Mouse (Mus musculus) liver, embryonic 12.5 days (tissue): ENCODE measurements at regions not wholly inside any gene's neighbourhood (a gene's known extent, or its start where the extent isn't known, plus 50 kb on each side); places are given as distances from the start of the nearest gene placed in this dataset.
"Not testable (repeated sequence)": the region's sequence is repeated elsewhere in the genome, so short reads cannot be mapped to it uniquely, and the experiment has no call there.

Source experiments
- ATAC-seq: fragments of 200-750 bp; cut with Nextera tagmentation; 2 replicates; pipeline ENCODE4 v1.8.0; 2017; ENCODE audit warnings: moderate number of reproducible peaks, mild to moderate bottlenecking, moderate library complexity
- H3K27ac ChIP-seq: fragments of 300-500 bp; sonication (generic); 2 replicates; pipeline ENCODE4 v1.5.1; 2016; ENCODE audit warnings: mild to moderate bottlenecking
- H3K27me3 ChIP-seq: fragments of 300-500 bp; sonication (generic); replicated peaks from 2 replicates; pipeline ENCODE4 v1.6.1; 2016; ENCODE audit warnings: mild to moderate bottlenecking, moderate library complexity
- H3K36me3 ChIP-seq: fragments of 300-500 bp; sonication (generic); 2 replicates; pipeline ENCODE4 v1.6.1; 2016; ENCODE audit warnings: mild to moderate bottlenecking, moderate library complexity
- H3K4me1 ChIP-seq: fragments of 300-500 bp; sonication (generic); 2 replicates; pipeline ENCODE4 v1.6.1; 2016
- H3K4me2 ChIP-seq: fragments of 300-500 bp; sonication (generic); 2 replicates; pipeline ENCODE4 v1.6.1; 2016; ENCODE audit warnings: mild to moderate bottlenecking, moderate library complexity
- H3K4me3 ChIP-seq: fragments of 300-500 bp; sonication (generic); 2 replicates; pipeline ENCODE4 v1.5.1; 2016; ENCODE audit warnings: mild to moderate bottlenecking, moderate library complexity
- H3K9ac ChIP-seq: fragments of 300-500 bp; sonication (generic); 2 replicates; pipeline ENCODE4 v1.6.1; 2016; ENCODE audit warnings: mild to moderate bottlenecking, moderate library complexity
- H3K9me3 ChIP-seq: fragments of 300-500 bp; sonication (generic); replicated peaks from 2 replicates; pipeline ENCODE4 v1.6.1; 2016; ENCODE audit warnings: mild to moderate bottlenecking, moderate library complexity
- WGBS: fragments of 180-500 bp; shearing (Covaris S2); methylation state at CpG from one replicate; pipeline ENCODE4 v1.1.7; 2016; ENCODE audit not compliant: insufficient replicate concordance; 5-methylcytosine and 5-hydroxymethylcytosine counted together

DNA sequence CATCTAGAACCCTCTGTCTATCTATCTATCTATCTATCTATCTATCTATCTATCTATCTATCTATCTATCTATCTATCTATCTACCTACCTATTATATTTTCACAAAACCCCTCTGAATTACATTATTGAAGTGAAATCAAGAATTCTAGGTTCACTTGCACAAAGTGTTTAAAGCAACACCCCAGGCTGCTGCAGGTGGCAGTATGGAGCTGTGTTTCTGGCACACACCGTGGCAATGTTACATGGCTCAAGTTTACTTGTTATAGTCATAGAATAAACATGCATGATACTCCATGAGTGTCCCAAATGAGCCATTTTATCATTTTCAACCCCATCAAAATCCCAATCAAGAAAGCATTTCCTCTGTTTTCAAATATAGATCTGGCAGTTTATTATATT, 538.6 kb upstream of the Got2 start:
- Histone ChIP-seq H3K4me1 (no peaks in the 10 kb centered on the region), H3K4me2 (no peak overlapping the region), H3K36me3 (no peaks in the 10 kb centered on the region), H3K4me3 (no peak overlapping the region), H3K9ac (no peak overlapping the region), H3K27me3 (no peaks in the 10 kb centered on the region), H3K9me3 (0 out of 2 replicates have a peak, but pooled peaks cover 3% of the 10 kb centered on the region), H3K27ac (no peak overlapping the region)
- no peak for ATAC-seq
- WGBS = 64% methylated on average over 1 of the region's 1 CpGs

DNA sequence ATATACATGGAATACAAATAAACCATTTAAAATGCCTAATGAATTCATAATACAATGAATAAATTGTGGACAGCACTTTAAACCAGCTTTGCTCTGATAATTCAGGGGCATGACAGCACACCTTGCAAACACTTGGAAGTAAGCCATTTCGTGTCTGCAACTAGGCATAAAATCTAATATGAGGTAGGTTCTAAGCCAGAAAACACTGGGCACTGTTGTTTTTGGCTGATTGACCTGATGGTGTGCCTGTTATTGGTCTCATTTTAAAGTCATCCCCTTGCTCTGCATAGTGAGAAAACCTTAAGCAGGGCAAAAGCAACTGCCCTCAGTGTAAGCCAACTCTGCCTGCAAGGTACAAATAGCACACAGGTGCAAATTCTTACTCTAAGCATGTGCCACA, 521.3 kb upstream of the Got2 start:
- no peaks in the 10 kb centered on the region for H3K4me1 ChIP-seq

DNA sequence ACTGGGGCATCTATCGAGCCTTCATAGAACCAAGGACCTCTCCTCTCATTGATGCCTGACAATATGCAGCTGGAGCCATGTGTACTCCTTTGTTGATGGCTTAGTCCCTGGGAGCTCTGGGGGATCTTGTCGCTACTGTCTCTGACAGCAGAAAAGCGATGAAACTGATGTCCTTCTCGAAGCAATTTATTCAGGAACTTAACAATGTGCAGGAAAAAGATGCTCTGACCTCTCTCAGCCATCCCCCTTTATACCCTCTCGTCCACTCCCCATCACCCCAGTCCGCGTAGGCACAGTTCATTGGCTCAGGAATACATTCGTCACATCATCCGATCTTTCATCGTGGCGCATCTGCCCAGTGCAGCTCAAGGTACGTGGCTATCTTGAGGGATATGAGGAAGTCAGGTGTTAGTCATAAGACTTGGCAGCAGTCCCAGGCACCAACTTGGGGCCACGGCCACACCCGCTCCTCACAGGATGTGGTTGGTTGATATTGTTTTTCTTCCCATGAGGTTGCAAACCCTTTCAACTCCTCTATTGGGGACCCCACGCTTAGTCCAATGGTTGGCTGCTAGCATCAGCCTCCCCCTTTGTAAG, 516.3 kb upstream of the Got2 start:
- Histone ChIP-seq H3K36me3 (no peaks in the 10 kb centered on the region), H3K27ac (no peak overlapping the region), H3K4me2 (no peak overlapping the region), H3K4me3 (no peak overlapping the region), H3K4me1 (no peaks in the 10 kb centered on the region), H3K27me3 (no peaks in the 10 kb centered on the region), H3K9ac (no peak overlapping the region), H3K9me3 (no peaks in the 10 kb centered on the region; the same call in 1 of the 2 replicates)
- 74% methylated on average over 15 of the region's 15 CpGs for WGBS
- ATAC-seq = no peak

More for the DNA sequence above, 521.3 kb upstream of the Got2 start:
- no peak for ATAC-seq
- Histone ChIP-seq H3K27ac (no peak overlapping the region), H3K4me3 (no peak overlapping the region), H3K9me3 (peaks cover 3% of the 10 kb centered on the region; the same call in 1 of the 2 replicates), H3K27me3 (no peaks in the 10 kb centered on the region), H3K4me2 (no peak overlapping the region), H3K9ac (no peak overlapping the region), H3K36me3 (no peaks in the 10 kb centered on the region)
- 30% methylated on average over 1 of the region's 1 CpGs for WGBS

DNA sequence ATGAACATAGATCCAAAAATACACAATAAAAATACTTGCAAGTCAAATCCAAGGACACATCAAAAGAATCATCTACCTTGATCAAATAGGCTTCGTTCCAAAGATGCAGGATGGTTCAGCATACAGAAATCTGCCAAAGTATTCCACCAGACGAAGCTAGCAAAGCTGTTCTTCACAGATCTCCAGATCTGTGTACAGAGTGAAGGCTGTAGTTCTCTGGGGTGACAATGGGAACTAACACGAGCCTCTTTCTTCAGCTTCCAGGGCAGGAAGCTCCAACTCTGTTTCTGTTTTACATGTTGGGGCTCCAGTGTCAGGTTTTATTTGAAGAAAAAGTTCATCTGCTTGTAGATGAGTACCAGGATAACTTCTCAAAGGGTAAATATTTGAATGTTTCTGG, 515.3 kb upstream of the Got2 start:
- H3K27me3 ChIP-seq = no peaks in the 10 kb centered on the region
- H3K4me1 ChIP-seq = no peaks in the 10 kb centered on the region
- no peak overlapping the region for H3K27ac ChIP-seq
- no peak overlapping the region for H3K9ac ChIP-seq
- no peaks in the 10 kb centered on the region; the same call in 1 of the 2 replicates for H3K9me3 ChIP-seq
- ATAC-seq = no peak
- H3K4me2 ChIP-seq = no peak overlapping the region
- no peaks in the 10 kb centered on the region for H3K36me3 ChIP-seq
- H3K4me3 ChIP-seq = no peak overlapping the region
- 51% methylated on average over 3 of the region's 3 CpGs for WGBS

DNA sequence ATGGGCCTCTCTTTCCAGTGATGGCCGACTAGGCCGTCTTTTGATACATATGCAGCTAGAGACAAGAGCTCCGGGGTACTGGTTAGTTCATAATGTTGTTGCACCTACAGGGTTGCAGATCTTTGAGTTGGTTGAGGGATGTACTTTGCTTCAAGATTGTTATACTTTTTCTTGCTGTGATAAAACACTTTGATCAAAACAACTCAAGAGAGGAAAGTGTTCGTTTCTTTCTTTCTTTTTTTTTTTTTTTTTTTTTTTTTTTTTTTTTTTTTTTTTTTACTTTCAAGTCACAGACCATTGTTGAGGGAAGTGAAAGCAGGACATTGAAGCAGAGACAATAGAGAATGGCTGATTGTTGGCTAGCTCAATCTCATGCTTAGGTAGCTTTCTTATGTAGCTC, 511.0 kb upstream of the Got2 start:
- 59% methylated on average over 4 of the region's 4 CpGs for WGBS
- H3K4me1 ChIP-seq, H3K27me3 ChIP-seq, H3K27ac ChIP-seq, H3K36me3 ChIP-seq, H3K9me3 ChIP-seq, H3K4me2 ChIP-seq, ATAC-seq, H3K4me3 ChIP-seq, H3K9ac ChIP-seq: not testable (repeated sequence)

DNA sequence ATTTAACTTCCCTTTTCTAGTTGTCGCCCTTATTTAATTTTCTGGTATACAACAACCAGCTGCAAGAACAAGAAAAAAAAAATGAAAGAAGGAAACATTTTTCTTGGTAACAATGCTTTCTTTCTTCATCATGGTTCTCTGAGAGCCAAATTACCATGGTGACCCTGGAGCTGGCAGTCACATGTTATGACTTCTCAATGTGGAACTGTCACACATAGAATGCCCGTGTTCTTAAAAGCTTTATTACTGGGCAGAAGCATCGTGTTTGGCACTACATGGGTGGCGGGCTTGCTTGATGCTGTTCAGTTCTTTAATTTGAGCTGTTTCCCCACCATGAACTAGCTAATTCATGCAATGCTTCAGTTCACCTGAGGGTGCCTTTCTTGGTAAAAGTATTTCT, 504.7 kb upstream of the Got2 start:
- Histone ChIP-seq H3K4me2 (no peak overlapping the region), H3K4me1 (no peaks in the 10 kb centered on the region), H3K4me3 (no peak overlapping the region), H3K27me3 (no peaks in the 10 kb centered on the region), H3K36me3 (no peaks in the 10 kb centered on the region), H3K27ac (no peak overlapping the region), H3K9me3 (no peaks in the 10 kb centered on the region), H3K9ac (no peak overlapping the region)
- no peak for ATAC-seq
- 71% methylated on average over 4 of the region's 4 CpGs for WGBS

DNA sequence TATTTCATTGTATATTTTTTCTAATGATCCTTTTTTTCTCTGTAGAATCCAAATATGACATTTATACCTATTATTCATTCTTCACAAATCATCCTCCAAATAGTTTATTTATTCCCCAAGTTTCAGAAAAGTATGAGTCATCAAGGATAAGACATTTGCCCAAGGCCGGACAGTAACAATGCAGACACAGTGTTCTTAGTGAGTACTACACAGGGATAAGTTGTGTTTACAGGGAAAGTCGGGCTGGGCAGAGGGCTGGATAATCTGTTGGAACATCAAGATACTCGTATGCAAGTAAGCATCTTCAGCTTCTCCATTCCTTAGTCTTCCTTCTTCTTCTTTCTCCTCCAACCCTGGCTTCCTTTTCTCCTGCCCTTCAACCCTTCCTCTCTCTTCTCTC, 500.9 kb upstream of the Got2 start:
- 51% methylated on average over 3 of the region's 3 CpGs for WGBS
- no peak overlapping the region for H3K27ac ChIP-seq
- H3K9ac ChIP-seq = no peak overlapping the region
- no peaks in the 10 kb centered on the region for H3K36me3 ChIP-seq
- no peak overlapping the region for H3K4me2 ChIP-seq
- no peaks in the 10 kb centered on the region for H3K27me3 ChIP-seq
- H3K9me3 ChIP-seq = 0 out of 2 replicates have a peak, but pooled peaks cover 4% of the 10 kb centered on the region
- H3K4me1 ChIP-seq = no peaks in the 10 kb centered on the region
- H3K4me3 ChIP-seq = no peak overlapping the region
- ATAC-seq = no peak

DNA sequence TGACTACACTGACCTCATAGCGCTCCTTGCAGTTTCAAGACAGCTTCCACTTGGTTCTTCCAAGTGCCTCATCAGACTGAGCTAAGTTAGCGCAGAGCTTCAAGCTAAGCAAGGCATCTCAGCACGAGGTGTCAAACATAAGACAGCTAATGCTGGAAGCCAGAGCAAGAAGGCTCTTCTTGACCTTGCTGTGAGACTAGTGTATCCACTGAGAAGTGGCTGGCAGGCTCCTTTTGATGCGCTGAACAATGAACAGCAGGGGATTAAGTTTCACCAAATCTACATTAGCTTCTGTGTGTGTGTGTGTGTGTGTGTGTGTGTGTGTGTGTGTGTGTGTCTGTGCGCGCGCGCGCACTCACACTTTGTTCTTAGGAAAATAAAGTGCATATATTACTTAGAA, 482.2 kb upstream of the Got2 start:
- Histone ChIP-seq H3K27ac (no peak overlapping the region), H3K9ac (no peak overlapping the region), H3K4me3 (no peak overlapping the region), H3K4me2 (no peak overlapping the region), H3K36me3 (no peaks in the 10 kb centered on the region), H3K27me3 (no peaks in the 10 kb centered on the region), H3K9me3 (0 out of 2 replicates have a peak, but pooled peaks cover 3% of the 10 kb centered on the region), H3K4me1 (no peaks in the 10 kb centered on the region)
- 82% methylated on average over 9 of the region's 9 CpGs for WGBS
- no peak for ATAC-seq

DNA sequence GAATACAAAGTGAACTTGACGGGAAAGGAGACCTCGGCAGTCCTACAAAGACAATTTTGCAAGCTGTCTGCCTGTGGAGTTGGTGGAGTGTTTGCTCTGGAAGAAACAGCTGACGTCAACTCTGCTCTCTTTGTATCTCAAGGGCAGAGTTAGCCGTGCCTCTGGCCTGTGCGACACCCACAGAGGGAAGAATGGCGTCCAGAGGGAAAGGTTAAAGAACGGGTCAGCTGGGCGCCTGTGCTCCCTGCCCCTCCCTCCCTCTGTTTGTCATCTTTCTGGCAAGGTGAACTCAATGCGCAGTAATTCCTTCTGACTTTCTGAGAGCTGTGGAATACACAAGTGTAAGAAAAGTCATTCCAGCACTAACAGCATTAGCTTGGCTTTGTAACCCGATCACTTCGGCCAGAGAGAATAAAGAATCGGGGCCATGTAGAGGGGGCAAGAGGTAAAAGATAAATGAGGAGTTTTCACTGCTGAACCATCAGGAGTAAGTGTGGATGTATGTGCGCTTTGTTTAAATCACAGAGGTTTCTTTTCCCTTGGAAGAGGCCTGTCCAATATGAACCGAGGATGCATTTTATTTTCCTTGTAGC, 474.6 kb upstream of the Got2 start:
- Histone ChIP-seq H3K4me3 (no peak overlapping the region), H3K27ac (no peak overlapping the region), H3K27me3 (no peaks in the 10 kb centered on the region), H3K4me2 (no peak overlapping the region), H3K4me1 (no peaks in the 10 kb centered on the region), H3K9me3 (0 out of 2 replicates have a peak, but pooled peaks cover 2% of the 10 kb centered on the region), H3K9ac (no peak overlapping the region), H3K36me3 (no peaks in the 10 kb centered on the region)
- 49% methylated on average over 14 of the region's 14 CpGs for WGBS
- ATAC-seq = peak; percentile 44; the same call in 1 of the 2 replicates

DNA sequence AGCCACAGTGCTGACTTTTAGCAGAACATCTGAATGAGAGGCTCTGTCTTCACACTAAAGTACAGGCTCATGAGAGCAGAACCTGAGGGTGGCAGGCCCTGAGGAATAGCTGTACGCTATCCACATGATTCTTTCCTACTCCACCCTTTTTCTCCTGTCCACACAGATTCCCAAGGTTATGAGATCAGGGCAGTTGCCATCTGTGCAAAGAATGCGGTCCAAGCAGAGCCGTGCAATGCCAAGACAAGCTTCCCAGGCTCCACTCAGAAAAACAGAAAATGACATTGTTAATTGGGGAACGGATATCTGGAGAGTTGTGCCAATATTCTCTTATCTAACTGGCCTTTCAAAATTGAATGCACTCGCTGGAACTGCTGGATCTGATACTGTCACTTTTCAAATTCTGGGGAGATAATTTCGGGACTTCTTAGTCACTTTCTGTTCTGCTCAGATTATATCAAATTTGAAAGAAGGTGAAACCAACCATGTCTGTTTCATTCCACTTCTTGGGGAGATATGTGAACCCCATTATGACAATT, 462.3 kb upstream of the Got2 start:
- no peaks in the 10 kb centered on the region for H3K27me3 ChIP-seq
- H3K4me2 ChIP-seq = no peak overlapping the region
- H3K27ac ChIP-seq = no peak overlapping the region
- H3K9ac ChIP-seq = no peak overlapping the region
- H3K9me3 ChIP-seq = no peaks in the 10 kb centered on the region; the same call in 1 of the 2 replicates
- H3K36me3 ChIP-seq = no peaks in the 10 kb centered on the region
- WGBS = 62% methylated on average over 6 of the region's 6 CpGs
- H3K4me1 ChIP-seq = no peaks in the 10 kb centered on the region
- no peak for ATAC-seq
- H3K4me3 ChIP-seq = no peak overlapping the region

DNA sequence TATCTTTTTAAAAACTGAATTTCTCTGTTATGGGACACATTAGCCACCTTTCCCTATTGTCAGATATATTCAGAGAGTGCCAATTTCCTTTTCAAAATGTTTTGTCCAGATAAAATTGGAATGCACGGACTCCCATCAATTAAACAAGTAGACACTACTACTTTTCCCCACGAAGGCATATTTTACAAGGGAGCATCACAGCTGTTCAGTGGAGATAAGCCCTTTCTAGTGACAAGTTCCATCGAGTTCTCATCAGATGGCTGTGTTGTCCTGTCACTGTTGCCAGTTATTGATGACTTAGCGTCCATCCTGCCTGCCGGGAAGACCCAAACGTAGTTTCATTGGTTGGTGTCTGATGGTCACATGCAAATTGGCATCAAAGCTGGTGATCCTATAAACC, 461.2 kb upstream of the Got2 start:
- Histone ChIP-seq H3K36me3 (no peaks in the 10 kb centered on the region), H3K27ac (no peak overlapping the region), H3K4me2 (no peak overlapping the region), H3K4me3 (no peak overlapping the region), H3K27me3 (no peaks in the 10 kb centered on the region), H3K4me1 (no peaks in the 10 kb centered on the region), H3K9ac (no peak overlapping the region), H3K9me3 (no peaks in the 10 kb centered on the region; the same call in 1 of the 2 replicates)
- no peak for ATAC-seq
- WGBS = 51% methylated on average over 6 of the region's 6 CpGs

DNA sequence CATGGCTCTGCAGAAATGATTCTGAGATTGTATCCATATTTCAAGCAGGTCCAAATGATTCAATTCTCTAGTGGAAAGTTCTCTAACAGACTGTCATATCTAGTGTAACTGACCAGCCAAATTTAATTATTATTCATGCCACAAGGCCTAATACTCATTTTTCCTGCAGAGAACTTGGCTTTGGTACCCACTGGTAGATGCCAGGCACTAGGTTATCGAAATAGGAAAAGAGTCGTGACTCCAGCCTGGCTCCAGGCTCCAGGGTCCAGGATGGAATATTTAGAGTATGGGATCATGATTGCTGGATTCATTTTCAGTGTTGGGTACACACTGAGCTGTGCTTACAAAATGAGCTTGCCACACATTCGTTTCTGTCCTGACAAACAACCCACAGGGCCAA, 452.4 kb upstream of the Got2 start:
- no peak overlapping the region for H3K9ac ChIP-seq
- H3K27me3 ChIP-seq = no peaks in the 10 kb centered on the region
- no peak overlapping the region for H3K4me2 ChIP-seq
- no peaks in the 10 kb centered on the region for H3K4me1 ChIP-seq
- ATAC-seq = no peak
- no peak overlapping the region for H3K4me3 ChIP-seq
- H3K27ac ChIP-seq = no peak overlapping the region
- 0 out of 2 replicates have a peak, but pooled peaks cover 8% of the 10 kb centered on the region for H3K9me3 ChIP-seq
- H3K36me3 ChIP-seq = no peaks in the 10 kb centered on the region
- WGBS = 50% methylated on average over 3 of the region's 3 CpGs
